Mouse (Mus musculus) C2C12 (cell line): ENCODE results near the gene Dchs1.

Experiments
- CEBPB ChIP-seq: IDR thresholded peaks from one replicate; pipeline ENCODE4 v1.6.1; 2011; ENCODE audit warnings: low read depth, mild to moderate bottlenecking, control low read depth, moderate library complexity
- CTCF ChIP-seq: IDR thresholded peaks from one replicate; pipeline ENCODE4 v1.5.1; 2011; ENCODE audit not compliant: control insufficient read depth, insufficient read depth, insufficient read length
- MAX ChIP-seq: IDR thresholded peaks from one replicate; pipeline ENCODE4 v1.6.1; 2011; ENCODE audit warnings: mild to moderate bottlenecking, control low read depth
- MYOG ChIP-seq: IDR thresholded peaks from one replicate; pipeline ENCODE4 v1.6.1; 2011; ENCODE audit not compliant: control insufficient read depth, insufficient read length; ENCODE audit errors: extremely low read depth
- USF1 ChIP-seq: IDR thresholded peaks from one replicate; pipeline ENCODE4 v1.6.1; 2011; ENCODE audit warnings: low read depth, mild to moderate bottlenecking, control low read depth, moderate library complexity

DNA sequence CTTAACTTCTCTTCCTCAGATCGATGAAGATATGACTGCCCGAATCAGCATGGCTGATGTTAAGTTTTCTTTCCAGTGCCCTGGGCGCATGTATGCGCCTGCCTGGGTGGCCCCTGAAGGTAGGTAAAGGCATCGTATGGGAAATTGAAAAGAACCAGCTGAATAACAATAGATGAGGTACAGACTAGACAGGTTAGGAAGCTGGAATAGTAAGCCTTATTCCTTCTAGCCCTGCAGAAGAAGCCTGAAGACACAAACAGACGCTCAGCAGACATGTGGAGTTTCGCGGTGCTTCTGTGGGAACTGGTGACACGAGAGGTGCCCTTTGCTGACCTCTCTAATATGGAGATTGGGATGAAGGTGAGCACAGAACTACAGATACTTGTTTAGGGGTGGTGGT lies 45.5 kb downstream of the Dchs1 start:
- TF ChIP-seq CEBPB (no peak), CTCF (no peak), USF1 (no peak), MYOG (no peak), MAX (no peak)
